Mouse (Mus musculus): ENCODE results near the gene Anks6.

Gene Anks6

DNA sequence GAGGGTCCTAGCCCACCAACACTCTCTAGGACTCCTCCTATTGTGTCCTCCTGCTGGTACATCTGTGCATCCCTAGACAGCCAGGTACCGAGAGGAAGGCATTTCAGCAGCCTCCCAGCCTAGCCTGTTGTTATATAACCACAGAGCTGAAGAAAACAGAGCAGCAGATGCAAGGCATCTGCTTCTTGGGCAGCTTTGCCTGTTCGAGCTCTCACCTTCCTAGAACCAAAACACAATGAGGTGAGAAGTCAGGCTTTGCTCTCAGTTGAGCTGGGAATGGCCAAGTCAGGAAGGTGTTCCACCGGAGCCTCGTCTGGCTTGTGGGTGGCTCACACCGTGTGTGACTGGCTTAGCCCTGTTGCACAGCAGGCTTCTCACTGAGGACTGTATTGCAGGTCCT is 74.3 kb downstream of the Anks6 start:
- no peak for TF ChIP-seq GATA4 (IDR thresholded peaks at IDR 0.05; ENCODE audit: insufficient replicate concordance, low read length)

GRCm38 (mm10) chr4:46982094-46982493 is 75.1 kb downstream of the Anks6 start:
- TF ChIP-seq GATA4 (IDR thresholded peaks at IDR 0.05; ENCODE audit: insufficient replicate concordance, low read length): no peak

GRCm38 (mm10) chr4:46978371-46978770 is 78.9 kb downstream of the Anks6 start:
- no peak for TF ChIP-seq GATA4 (IDR thresholded peaks at IDR 0.05; ENCODE audit: insufficient replicate concordance, low read length)

GRCm38 (mm10) chr4:46977161-46977560 is 80.1 kb downstream of the Anks6 start:
- TF ChIP-seq GATA4 (IDR thresholded peaks at IDR 0.05; ENCODE audit: insufficient replicate concordance, low read length): no peak

- TF ChIP-seq GATA4 (IDR thresholded peaks at IDR 0.05; ENCODE audit: insufficient replicate concordance, low read length): no peak
These were observed 80.6 kb downstream of the Anks6 start for GRCm38 (mm10) chr4:46976671-46977071.

DNA sequence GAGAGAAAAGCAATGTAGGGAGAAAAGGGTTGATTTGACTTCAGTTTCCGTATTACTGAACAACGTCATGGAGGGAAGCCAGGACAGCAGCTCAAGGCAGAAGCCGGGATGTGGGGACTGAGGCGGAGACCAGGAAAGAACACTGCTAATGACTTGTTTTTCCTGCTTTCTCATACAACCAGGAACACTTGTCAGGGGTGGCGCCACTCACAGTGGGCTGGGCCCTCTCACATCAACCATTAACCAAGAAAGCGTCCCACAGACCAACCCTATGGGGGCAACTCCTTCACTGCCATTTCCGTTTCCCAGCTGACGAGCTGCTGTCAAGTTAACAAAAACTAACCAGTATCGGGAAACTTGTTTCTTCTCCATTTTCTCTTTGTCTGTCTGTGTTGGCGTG is 83.9 kb downstream of the Anks6 start:
- TF ChIP-seq GATA4 (IDR thresholded peaks at IDR 0.05; ENCODE audit: insufficient replicate concordance, low read length): no peak

DNA sequence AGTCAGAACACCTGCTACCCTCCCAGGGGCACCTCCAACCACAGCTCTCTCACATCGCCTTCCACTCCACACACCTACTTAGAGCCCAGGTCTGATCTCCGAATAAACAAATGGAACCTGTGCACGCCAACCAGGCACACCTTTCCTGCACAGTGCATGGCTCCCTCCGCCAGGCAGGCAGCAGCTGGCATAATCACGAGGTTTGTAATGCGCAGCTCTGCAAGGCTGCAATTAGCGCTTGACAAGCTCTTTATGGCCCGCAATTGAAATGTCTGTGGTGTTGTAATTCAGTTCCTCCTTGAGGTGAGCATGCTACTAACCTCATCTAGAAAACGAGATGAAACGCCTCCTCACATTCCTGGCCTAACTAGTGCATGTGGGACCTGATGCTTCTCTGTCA is 89.2 kb downstream of the Anks6 start:
- TF ChIP-seq GATA4 (IDR thresholded peaks at IDR 0.05; ENCODE audit: insufficient replicate concordance, low read length): no peak

DNA sequence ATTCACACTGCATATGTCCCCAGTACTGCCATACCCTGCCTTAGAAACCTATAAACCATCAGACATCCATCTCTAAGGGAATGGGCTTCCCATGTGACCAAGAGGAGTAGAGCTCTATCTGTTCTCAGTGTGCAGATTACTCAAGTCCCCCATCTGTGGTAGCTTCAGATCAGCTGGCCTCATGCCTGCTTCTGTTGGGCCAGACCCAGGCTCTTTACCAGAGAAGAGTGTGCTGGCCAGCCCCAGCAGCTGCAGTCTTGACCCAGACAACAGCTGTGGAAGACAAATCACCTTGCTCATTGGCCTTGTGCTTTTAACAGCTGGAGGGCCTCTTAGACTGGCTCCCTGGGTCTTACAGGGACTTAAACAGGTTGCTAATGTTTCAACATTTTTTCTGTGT is 90.7 kb downstream of the Anks6 start:
- TF ChIP-seq GATA4 (IDR thresholded peaks at IDR 0.05; ENCODE audit: insufficient replicate concordance, low read length): no peak
